Mouse (Mus musculus): ENCODE data around the gene AC129217.1. TPM values are rescaled to one million over a fixed set of nuclear protein-coding genes. Genes with fewer than 3 reads are reported as not detected.
"Not testable (repeated sequence)": the region's sequence is repeated elsewhere in the genome, so short reads cannot be mapped to it uniquely, and the experiment has no call there.

The AC129217.1 gene
- polyA plus RNA-seq, 1 experiment: not detected

DNA sequence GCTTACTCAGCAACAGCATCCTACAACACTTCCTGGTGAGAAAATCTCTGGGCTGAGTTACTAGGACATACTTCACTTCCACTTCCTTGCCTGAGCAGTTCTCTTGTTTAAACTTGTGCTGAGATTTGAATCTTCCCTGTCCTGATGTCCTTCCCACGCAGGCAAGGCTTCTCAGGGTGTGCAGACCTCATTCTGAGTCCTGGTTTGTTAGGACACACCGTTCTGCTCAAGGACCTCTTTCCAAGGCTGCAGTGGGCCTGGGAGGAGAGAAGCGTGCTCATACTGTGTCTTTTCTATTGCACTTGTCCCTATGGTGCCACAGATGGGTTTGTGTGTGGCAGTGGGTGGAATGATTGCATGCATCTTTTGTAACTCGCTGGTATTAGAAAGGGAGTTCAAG is 3.4 kb downstream of the AC129217.1 start:
- no peak for DNase-seq (ENCODE audit: low read depth)
- no peak for TF ChIP-seq POLR2A (IDR thresholded peaks at IDR 0.05; ENCODE audit: borderline replicate concordance, extremely low read depth, insufficient read depth, insufficient read length, poor library complexity, severe bottlenecking)
- TF ChIP-seq CTCF (IDR thresholded peaks at IDR 0.05; ENCODE audit: borderline replicate concordance, extremely low read depth, insufficient read depth, insufficient read length): no peak

DNA sequence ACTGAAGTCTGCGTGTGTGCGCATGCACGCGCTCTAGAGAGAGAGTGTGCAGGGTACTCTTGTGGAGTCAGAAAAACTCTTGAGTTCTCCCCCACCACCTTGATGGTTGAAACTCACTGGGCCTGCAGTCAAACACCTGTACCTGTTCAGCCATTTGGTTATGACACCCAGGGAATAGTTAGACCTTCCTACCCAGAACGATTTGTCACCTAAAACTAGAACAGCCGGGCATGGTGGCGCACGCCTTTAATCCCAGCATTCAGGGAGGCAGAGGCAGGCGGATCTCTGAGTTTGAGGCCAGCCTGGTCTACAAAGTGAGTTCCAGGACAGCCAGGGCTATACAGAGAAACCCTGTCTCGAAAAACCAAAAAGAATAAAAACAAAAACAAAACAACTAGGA is 6.8 kb downstream of the AC129217.1 start:
- not testable (repeated sequence) for DNase-seq (ENCODE audit: low read depth)

DNA sequence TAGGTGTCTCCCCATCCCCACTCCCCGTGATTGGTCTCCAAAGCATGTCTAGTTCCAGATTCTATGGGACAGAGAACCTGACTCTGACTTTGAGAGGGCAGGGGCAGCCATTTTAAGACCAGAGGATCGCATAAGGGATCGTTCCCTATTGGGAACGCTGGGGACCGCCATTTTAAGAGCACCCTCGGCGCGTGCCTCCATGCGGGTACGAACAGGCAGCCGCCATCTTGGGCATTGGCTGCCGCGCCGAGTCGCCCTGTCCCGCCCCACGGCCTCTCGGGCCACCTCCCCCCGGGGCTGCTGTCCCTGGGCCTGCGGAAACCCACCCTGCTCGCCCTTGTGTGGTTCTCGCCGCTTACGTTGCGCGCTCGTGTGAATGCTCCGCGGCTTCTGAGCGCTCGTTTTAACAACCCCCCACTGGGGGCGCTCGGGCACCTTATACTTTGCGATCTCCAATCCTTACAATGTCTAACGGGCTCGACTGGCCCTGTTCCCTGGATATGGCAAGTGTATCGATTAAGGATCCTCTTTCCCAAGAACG is 7.7 kb downstream of the AC129217.1 start, which contains the start of gene Bscl2:
TSS of gene Bscl2 (plus strand) at position 217 of the 541 bp plus-strand sequence.
- TF ChIP-seq CTCF (IDR thresholded peaks at IDR 0.05; ENCODE audit: borderline replicate concordance, extremely low read depth, insufficient read depth, insufficient read length): peak; percentile 59
- peak; percentile 53; the same call in 1 of the 2 replicates for TF ChIP-seq POLR2A (IDR thresholded peaks at IDR 0.05; ENCODE audit: borderline replicate concordance, extremely low read depth, insufficient read depth, insufficient read length, poor library complexity, severe bottlenecking)
- peak; percentile 94 for DNase-seq (ENCODE audit: low read depth)

DNA sequence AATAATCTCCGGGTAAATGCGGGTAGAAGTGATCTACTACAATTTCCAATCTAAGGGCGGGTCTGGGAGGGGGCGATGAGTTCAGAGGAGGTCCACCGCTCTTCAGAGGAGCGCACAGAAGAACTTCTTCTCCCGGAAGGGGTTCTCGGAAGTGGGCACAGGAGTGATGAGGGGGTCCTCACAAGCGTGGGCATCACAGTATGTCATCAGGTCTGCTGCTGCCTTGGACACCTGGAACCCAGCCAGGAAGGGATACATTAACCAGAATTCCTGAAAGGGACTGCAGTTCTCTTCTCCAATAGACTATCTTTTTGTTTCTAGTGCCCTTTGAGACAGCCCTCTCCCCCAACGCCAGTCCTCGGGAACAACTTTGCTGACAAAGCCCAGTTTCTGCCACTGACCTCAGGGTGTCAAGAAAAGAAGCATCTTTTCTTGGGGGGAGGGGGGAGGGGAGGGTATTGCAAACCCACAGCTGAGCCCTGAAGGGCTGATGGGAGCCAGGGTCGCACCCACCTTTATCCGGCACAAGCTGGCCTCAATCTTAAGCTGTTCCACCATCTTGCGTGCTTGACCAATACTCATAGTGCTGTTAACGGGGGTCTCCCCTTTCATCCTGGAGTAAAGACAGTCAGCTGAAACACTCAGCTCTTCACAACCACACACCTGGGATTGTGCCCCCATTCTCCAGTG is 8.6 kb downstream of the AC129217.1 start:
- no peak for TF ChIP-seq CTCF (IDR thresholded peaks at IDR 0.05; ENCODE audit: borderline replicate concordance, extremely low read depth, insufficient read depth, insufficient read length)
- no peak for TF ChIP-seq POLR2A (IDR thresholded peaks at IDR 0.05; ENCODE audit: borderline replicate concordance, extremely low read depth, insufficient read depth, insufficient read length, poor library complexity, severe bottlenecking)
- peak; percentile 65 for DNase-seq (ENCODE audit: low read depth)

DNA sequence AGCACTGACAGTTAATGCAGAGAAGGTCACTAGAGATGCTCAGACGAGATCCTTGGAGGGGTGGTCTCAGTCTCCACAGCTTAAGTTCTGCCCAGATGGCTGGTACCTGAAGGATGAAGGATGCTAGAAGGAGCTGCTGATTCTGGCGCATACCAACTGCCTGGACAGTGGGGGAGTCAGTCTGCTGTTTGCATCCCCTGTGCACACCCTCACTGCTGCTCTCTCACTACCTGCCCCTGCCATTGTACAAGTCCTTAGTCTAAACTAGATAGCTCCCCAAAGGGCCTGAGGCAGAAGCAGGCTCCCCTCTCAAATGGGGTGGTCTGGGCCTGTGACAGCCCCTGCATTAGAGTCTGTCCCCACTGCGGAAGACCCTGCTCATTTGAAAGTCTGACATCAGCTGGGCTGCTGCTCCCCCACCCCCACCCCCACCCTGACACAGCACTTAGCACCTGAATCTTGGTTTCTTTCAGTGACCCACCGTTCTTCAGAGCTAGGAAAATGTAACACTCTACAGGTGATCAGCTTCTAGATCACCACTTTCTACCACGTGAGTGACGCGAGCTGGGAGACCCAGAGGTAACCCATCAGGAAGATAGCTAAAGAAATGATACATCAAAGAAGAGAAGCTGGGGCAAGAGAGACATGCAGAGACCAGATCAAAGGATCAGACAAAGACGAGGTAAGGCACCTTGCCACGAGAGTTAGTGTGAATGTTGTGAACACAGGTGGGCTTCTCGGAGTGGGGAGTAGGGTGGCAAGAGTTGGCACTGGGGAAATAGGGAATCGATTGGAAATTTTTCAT is 9.7 kb downstream of the AC129217.1 start, which contains the start of gene Gng3:
TSS of gene Gng3 (minus strand) at position 92 of the 805 bp plus-strand sequence.
- DNase-seq (ENCODE audit: low read depth): peak; percentile 98
- TF ChIP-seq POLR2A (IDR thresholded peaks at IDR 0.05; ENCODE audit: borderline replicate concordance, extremely low read depth, insufficient read depth, insufficient read length, poor library complexity, severe bottlenecking): peak; percentile 34; the same call in 1 of the 2 replicates
- TF ChIP-seq CTCF (IDR thresholded peaks at IDR 0.05; ENCODE audit: borderline replicate concordance, extremely low read depth, insufficient read depth, insufficient read length): no peak

DNA sequence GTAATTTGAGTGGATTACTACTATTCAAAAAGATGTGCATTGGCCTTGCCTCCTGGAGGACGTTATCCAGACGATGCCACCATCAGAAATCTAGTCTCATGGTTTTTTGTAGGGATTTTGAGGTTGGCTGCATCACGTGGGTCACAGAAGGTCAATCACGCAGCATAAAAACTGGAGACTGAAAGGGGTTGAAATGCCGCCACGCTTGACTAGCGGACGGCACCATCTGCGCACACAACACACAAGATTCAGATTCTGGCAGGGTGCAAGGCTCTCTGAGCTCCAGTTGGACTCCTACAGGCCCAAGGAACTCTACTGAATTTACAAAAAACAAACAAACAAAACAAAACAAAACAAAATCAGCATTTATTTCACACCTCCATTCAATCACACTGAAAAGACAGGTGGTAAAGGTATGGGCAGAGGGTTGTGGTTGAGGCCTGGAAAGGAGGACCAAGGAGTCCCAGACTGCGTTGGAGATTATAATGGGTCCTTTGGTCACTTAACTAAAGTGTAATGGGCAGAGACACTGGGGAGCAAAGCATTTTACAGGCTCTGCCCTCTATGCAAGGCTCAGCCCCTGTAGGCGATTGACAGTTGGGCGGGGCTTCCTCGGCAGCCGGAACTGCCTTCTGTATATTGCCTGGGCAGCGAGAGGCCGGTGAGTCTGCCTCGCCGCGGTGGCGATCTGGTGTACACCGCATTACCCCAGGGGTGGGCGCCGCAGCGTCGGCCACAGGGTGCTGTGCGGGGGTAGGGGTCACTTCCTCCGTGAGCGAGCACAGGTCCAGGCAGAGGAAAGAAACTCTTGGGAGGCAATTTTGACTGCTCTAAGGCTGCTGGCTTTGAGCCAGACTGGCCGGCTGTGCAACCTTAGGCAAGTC is 10.6 kb downstream of the AC129217.1 start:
- DNase-seq (ENCODE audit: low read depth): peak; percentile 82

DNA sequence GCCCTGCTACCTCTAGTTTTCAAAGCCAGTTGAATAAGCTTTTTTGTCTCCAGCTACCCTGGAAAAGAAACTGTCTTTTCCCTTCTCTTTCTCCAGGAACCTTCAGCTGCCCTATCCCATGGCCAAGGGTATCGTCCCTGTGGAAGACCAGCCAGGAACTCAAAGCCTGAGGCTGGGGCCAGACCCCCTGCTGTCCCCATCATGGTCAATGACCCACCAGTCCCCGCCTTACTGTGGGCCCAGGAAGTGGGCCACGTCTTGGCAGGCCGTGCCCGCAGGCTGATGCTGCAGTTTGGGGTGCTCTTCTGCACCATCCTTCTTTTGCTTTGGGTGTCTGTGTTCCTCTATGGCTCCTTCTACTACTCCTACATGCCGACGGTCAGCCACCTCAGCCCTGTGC is 11.4 kb downstream of the AC129217.1 start:
- DNase-seq (ENCODE audit: low read depth): no peak
- TF ChIP-seq CTCF (IDR thresholded peaks at IDR 0.05; ENCODE audit: borderline replicate concordance, extremely low read depth, insufficient read depth, insufficient read length) (no peak), POLR2A (IDR thresholded peaks at IDR 0.05; ENCODE audit: borderline replicate concordance, extremely low read depth, insufficient read depth, insufficient read length, poor library complexity, severe bottlenecking) (no peak)

More for the DNA sequence above, 10.6 kb downstream of the AC129217.1 start:
- TF ChIP-seq POLR2A (IDR thresholded peaks at IDR 0.05; ENCODE audit: borderline replicate concordance, extremely low read depth, insufficient read depth, insufficient read length, poor library complexity, severe bottlenecking) (no peak), CTCF (IDR thresholded peaks at IDR 0.05; ENCODE audit: borderline replicate concordance, extremely low read depth, insufficient read depth, insufficient read length) (no peak)

DNA sequence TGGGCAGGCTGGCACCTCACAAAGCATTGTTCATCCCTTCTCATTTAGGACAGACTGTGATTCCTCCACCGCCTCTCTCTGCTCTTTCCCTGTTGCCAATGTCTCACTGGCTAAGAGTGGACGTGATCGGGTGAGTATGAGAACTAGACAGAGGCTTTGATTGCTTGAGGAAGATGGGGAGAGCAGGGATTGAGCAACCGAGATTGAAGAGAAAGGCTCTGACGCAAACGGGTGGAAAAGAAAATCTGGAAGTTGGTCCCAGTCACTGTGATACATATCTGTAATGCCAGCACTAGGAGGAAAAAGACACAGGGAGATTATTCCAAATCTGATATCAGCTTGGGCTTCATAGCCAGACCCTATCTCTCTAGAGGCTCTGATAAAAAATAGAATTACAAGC is 13.4 kb downstream of the AC129217.1 start:
- TF ChIP-seq CTCF (IDR thresholded peaks at IDR 0.05; ENCODE audit: borderline replicate concordance, extremely low read depth, insufficient read depth, insufficient read length) (no peak), POLR2A (IDR thresholded peaks at IDR 0.05; ENCODE audit: borderline replicate concordance, extremely low read depth, insufficient read depth, insufficient read length, poor library complexity, severe bottlenecking) (no peak)
- DNase-seq (ENCODE audit: low read depth): no peak

DNA sequence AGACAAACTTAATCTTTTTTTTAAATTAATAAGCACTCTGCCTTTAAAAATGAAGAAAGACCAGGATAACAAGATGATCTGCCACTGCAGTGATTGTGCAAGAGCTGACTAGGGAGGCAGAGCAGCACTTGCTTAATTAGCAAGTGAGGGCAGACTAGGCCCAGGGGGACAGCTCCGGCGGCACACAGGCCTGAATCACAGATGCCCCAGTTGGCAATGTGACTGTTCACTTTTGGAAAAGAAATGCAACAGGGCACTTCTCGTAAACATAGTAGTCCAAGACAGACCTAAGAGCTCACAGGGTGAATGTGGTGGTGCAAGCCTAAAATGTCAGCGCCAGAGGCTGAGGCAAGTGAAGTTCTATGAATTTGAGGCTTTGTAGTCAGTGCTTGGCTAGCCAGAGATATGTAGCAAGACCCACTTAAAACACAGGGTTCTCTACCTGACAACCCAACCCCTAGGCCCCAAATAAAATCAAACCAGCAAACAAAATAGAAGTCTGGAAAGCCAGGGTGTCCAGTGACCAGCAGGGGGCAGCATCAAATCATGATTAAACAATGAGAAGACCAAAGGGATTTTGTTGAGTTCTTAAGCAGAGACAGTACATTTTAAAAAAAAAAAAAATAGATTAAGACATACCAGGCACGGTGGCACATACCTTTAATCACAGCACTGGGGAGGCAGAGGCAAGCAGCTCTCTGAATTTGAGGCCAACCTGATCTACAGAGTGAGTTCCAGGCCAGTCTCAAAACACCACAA is 15.0 kb downstream of the AC129217.1 start:
- peak; percentile 85 for DNase-seq (ENCODE audit: low read depth)

DNA sequence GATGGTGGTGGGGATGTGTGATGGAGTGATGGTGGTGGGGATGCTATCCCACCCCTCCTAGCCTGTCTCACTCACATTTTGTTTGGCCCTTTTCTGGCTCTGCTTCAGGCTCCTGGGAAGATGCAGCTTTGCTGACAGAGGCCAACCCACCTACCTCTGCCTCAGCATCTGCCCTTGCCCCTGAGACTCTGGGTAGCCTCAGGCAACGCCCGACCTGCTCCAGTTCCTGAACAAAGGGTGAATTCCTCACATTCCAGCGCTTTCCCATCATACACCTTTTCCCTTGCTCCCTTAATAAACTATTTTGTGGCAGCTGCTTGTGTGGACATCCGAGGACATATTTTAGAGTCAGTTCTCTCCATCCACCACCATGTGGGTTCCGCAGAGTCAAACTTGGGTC is 18.8 kb downstream of the AC129217.1 start:
- no peak for DNase-seq (ENCODE audit: low read depth)
- TF ChIP-seq CTCF (IDR thresholded peaks at IDR 0.05; ENCODE audit: borderline replicate concordance, extremely low read depth, insufficient read depth, insufficient read length) (no peak), POLR2A (IDR thresholded peaks at IDR 0.05; ENCODE audit: borderline replicate concordance, extremely low read depth, insufficient read depth, insufficient read length, poor library complexity, severe bottlenecking) (no peak)

More for the DNA sequence above, 15.0 kb downstream of the AC129217.1 start:
- TF ChIP-seq CTCF (IDR thresholded peaks at IDR 0.05; ENCODE audit: borderline replicate concordance, extremely low read depth, insufficient read depth, insufficient read length): peak; percentile 72; the same call in 1 of the 2 replicates
- TF ChIP-seq POLR2A (IDR thresholded peaks at IDR 0.05; ENCODE audit: borderline replicate concordance, extremely low read depth, insufficient read depth, insufficient read length, poor library complexity, severe bottlenecking): no peak
